Mouse (Mus musculus): ENCODE data around the gene Clmn.
A peak's percentile ranks its signal among the peaks of the same experiment; 100 is the strongest.

Clmn gene

GRCm38 (mm10) chr12:104812711-104813110 lies 52.2 kb downstream of the Clmn start:
- DNase-seq: peak; percentile 46

GRCm38 (mm10) chr12:104810923-104811443 lies 53.9 kb downstream of the Clmn start:
- DNase-seq: no peak

DNA sequence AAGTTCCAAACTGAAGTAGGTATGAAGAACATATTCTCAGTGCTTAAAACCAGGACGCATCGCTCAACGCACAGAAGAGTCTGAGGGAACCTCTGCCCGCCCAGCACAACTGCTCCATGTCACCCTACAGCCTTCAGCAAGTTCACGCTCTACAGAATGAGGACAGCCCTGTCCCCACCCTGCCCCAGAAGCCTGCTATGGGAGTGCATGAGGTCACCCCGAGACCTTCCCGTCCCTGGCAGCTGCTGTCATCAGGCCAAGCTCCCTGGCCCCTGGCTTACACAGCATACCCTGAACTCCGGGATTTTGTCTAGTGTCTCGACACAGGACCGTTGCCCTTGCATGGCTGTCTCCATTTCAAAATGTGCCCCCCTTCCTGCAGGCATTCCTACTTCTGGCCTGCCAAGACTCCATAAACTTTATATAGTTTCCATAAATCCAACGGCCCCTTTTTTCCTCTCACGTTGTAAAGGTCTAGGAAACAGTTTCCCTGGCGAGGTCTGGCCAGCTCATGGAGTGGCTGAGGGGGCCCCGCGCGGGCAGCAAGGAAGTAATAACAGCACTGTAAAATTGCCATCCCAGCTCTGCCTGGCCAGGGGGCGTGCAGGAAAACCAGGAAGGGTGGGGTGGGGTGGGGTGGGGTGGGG lies 56.3 kb downstream of the Clmn start:
- DNase-seq: no peak

DNA sequence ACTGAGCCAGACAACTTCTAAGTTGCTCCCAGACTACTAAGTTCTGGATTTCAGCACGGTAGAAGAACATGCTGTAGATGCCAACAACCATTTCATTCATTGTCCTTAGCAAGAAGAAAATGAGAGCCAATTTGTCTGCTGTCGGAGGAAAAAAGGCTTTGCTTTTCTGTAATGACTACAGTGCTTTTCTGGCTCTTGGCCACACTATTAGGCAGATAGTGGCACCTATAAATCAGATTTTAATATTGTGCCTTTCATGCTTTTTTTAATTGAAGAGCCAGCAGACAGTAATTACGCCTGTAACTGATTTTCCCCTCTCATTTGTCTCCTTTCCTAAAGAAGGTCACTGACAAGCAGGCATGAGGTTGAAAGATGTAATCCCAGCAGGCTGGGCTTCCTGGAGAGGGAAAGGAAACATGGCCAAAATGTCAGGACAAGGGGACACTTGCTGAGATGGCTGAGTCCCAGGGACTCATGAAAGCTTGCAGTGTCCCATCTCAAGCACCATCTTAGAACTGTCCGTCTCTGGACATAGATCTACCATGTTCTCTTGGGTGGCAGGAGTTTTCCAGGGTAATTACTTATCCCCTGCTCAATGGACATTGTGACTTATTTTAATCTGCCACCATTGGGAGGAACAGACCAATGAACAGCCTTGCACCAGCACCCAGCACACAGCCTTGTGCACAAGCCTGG lies 58.0 kb downstream of the Clmn start:
- no peak for DNase-seq

GRCm38 (mm10) chr12:104801494-104802260 lies 63.2 kb downstream of the Clmn start:
- DNase-seq: no peak

DNA sequence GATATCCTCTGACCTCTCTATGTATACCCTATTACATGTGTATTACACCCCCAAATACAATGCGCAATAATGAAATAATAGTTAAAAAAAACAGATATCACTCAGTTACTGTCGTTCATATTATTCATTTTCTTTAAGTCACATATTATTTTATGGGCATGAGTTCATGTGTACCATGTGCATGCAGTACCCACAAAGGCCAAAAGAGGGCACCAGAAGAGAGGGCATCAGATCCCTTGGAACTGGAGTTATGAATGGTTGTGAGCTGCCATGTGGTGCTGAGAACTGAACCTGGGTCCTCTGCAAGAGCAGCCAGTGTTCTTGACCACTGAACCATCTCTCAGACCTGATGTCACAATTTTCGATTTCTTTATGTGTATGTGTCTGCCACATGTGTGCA lies 65.5 kb downstream of the Clmn start:
- DNase-seq: no peak

- no peak for DNase-seq
Measured at GRCm38 (mm10) chr12:104797905-104798304, 67.0 kb downstream of the Clmn start.

DNA sequence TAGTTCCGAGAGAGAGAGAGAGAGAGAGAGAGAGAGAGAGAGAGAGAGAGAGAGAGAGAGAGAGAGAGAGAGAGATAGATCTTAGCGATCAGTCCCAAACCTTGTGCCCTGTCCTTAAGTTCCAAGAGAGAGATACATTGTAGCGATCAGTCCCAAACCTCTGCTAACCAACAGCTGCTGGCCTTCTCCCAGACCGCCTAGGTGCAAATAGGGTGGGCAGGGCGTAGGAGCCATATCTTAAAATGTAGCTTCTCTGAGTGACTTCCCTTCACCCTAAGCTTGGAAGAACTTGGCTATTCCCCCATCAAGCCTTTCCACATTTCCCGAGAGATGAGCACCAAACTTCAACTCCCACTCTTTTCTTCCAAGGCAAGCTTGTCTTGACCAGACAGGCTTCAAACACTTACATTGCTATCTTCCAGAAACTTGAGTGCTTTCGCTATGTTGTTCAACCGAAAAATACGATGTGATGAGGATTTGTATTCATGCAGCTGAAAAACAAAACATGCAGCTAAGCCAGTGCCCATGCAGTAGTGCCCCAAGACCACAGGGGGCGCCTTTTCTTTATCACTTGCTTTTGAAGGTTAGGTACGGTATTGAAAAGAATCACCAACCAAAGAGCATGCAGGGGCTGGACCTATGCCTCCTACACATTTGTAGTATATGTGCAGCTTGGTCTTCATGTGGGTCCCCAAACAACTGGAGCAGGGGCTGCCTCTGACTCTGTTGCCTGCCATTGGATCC lies 68.1 kb downstream of the Clmn start:
- DNase-seq: no peak

- no peak for DNase-seq
Measured at GRCm38 (mm10) chr12:104794957-104795356, 69.9 kb downstream of the Clmn start.

DNA sequence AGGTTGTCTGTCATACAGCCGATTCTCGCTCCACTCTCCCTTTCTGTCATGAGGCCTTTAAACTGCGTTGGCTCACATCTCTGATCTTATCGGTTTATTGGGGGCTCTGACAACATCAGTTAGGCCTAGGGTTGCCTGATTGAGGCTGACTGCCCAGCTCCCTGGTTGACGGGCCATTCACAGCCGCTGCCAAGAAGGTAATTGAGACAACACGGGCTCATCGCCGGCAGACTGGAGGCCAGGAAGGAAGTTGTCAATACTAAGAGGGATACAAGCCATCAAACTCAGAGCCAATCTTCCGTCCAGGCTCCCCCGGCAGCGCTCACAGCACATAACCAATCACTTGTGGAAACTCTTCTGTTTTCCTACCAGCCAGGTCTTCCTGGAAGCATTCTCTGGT lies 71.4 kb downstream of the Clmn start:
- DNase-seq: no peak

GRCm38 (mm10) chr12:104777603-104778002 lies 87.3 kb downstream of the Clmn start:
- peak; percentile 42 for DNase-seq

- DNase-seq: no peak
Measured at GRCm38 (mm10) chr12:104771941-104772340, 92.9 kb downstream of the Clmn start.

DNA sequence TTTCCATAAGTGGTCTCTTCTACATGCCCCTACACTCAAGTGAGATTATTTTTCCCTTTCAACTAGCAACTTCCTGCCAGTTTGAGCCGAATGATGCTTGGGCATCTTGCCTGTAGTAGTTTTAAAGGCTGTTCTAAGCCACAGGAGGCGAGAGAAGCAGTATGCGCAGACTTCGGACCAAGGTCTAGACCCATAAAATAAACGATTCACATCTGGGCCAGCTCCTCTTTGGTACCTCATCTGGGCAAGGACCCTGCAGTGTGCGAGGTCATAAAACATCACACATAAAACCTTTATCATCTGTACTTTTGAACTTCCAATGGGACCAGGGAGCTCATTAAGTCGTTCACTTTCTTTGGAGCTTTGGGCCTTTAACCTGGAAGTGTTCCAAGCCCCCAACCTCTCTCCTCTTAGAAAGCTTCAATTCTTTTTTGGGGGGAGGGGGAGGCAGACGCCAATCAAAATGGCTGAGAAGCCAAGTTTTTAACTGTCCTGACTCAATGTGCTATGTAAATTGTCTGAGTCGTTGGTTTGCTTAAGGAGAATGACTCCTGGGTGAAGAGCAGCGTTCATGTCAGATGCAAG lies 95.6 kb downstream of the Clmn start:
- DNase-seq: no peak

GRCm38 (mm10) chr12:104767183-104767582 lies 97.7 kb downstream of the Clmn start:
- DNase-seq: no peak

GRCm38 (mm10) chr12:104765761-104766160 lies 99.1 kb downstream of the Clmn start:
- DNase-seq: no peak

DNA sequence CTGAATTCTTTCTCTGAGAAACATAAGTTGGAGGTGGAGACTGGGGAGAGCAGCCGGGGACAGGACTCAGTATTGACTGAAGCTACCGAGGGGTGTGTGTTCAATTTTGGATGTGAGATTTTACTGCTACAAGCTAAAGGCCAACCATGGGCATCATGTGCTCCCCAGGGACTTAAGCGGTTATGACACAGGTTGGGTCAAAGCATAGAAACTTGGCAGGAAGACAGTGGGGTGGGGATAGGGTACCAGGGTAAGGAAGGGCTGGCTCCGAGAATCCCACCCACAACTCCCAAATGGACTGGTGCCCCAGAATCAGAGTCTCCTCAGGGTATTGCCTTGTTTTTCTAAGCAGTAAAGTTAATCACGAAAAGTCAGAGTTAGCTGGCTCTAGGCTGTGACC lies 99.8 kb downstream of the Clmn start:
- no peak for DNase-seq

GRCm38 (mm10) chr12:104763918-104764317 lies 101.0 kb downstream of the Clmn start:
- no peak for DNase-seq

DNA sequence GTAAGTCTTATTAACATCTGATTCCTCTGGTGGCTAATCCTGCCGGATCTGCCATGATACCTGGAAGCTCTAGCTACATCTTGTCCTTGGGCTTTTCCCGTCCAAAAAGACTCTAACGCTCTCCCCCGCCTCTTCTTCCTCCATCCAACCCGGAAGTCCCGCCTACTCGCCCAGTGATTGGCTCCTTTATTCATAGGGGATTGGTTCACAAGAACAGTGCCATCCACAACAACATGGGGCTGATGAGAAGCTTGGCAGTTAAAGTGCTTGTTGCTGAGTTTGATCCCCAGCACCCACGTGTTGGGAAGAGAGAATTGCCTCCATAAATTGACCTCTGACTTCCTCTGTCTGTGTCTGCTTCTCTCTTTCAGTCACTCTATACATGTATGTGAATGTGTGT lies 103.5 kb downstream of the Clmn start:
- no peak for DNase-seq

GRCm38 (mm10) chr12:104758066-104758465 lies 106.8 kb downstream of the Clmn start:
- no peak for DNase-seq

DNA sequence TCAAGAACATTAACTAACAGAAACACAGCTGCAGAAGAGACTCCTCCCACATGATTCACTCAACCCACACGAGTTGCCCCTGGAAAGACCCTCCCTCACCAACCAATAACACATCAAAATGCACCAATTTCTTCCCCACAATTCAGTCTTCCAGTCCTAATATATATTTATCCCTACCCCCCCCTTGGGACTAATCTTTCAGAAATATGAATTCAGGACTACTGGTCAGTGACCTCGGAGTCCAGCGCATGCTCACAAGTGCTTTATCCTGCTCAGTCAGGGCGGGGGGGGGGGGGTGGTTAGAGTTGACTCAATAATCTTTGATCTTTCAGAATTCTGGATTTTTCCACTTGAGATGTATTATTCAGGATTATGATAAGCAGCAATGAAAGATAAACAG lies 111.2 kb downstream of the Clmn start:
- no peak for DNase-seq

DNA sequence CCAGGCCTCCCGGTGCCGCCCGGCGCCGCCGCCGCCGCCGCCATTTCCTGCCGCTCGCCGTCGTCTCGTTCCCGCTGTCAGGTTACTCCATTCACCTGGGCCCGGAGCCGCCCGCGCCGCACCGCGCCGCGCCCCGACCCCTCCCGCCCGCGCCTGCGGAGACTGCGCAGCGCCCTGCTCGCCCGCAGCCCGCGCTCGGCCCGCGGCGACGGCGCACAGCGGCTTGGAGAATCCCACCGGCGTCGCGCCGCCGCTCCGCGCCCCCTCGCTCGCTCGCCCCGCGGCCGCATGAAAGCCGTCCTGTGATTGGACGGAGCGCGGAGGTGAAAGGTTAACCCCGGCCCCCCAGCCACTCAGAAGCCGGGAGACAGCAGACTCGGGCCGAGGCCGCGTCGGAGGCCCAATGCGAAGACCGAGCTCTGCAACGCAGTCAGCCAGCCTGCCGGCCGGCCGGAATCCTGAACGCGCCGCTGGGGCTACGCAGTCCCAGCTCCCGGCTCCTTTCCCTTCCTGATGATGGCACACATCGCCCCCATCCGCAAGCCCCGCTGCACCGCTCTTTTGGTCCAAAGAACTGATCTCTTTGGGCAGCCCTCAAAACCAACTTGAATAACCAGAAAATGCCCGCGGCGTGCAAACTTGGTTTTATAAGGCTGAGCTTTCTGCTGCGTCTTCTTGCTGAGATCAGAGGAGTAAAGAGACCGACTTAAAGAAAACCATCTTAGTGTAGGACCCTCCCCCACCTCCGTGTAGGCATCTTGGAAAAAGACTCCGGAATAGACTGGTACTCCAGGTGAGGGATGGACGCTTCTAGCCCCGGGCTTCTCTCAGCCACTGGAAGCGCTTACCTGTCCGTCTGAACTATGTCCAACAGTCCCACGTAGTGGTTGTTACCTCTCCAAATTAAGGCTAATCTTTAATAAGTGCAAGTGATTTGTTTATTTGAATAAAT lies 112.8 kb downstream of the Clmn start, which contains the start of gene Dicer1:
Gene Dicer1, minus strand, starts transcription at position 139 of the 952 bp plus-strand sequence.
- peak; percentile 96 for DNase-seq

Data from lung, postnatal 36 days (tissue).